Mouse (Mus musculus) midbrain, embryonic 14.5 days (tissue): ENCODE results near the gene Rap1gap. TPM values are rescaled to one million over a fixed set of nuclear protein-coding genes. Genes with fewer than 3 reads are reported as not detected.
A peak's percentile ranks its signal among the peaks of the same experiment; 100 is the strongest.

Experiments
- ATAC-seq: fragments of 200-750 bp; cut with Nextera tagmentation; 2 replicates; pipeline ENCODE4 v1.8.0; 2017; ENCODE audit warnings: moderate number of reproducible peaks, moderate library complexity; ENCODE audit not compliant: low FRiP score, low TSS enrichment
- DNase-seq: peaks from one replicate; pipeline ENCODE4 v3.0.0-alpha.2; 2015
- H3K27ac ChIP-seq: fragments of 300-500 bp; sonication (generic); replicated peaks from 2 replicates; pipeline ENCODE4 v1.5.1; 2014; ENCODE audit warnings: mild to moderate bottlenecking, low read depth, low read length, moderate library complexity
- H3K27me3 ChIP-seq: fragments of 300-500 bp; sonication (generic); 2 replicates; pipeline ENCODE4 v1.6.1; 2014; ENCODE audit warnings: low read length, control low read depth, mixed read lengths; ENCODE audit not compliant: control insufficient read depth, insufficient read depth
- H3K36me3 ChIP-seq: fragments of 300-500 bp; sonication (generic); 2 replicates; pipeline ENCODE4 v1.6.1; 2014; ENCODE audit warnings: low read length, control low read depth; ENCODE audit not compliant: control insufficient read depth, insufficient read depth
- H3K4me1 ChIP-seq: fragments of 300-500 bp; sonication (generic); 2 replicates; pipeline ENCODE4 v1.6.1; 2014; ENCODE audit warnings: mild to moderate bottlenecking, antibody characterized with exemption, low read length, control low read depth; ENCODE audit not compliant: control insufficient read depth, insufficient read depth
- H3K4me2 ChIP-seq: fragments of 300-500 bp; sonication (generic); 2 replicates; pipeline ENCODE4 v1.6.1; 2014; ENCODE audit warnings: mild to moderate bottlenecking, low read length, moderate library complexity
- H3K4me3 ChIP-seq: fragments of 300-500 bp; sonication (generic); replicated peaks from 2 replicates; pipeline ENCODE4 v1.5.1; 2014; ENCODE audit warnings: low read depth, low read length
- H3K9ac ChIP-seq: fragments of 300-500 bp; sonication (generic); replicated peaks from 2 replicates; pipeline ENCODE4 v1.6.1; 2014; ENCODE audit warnings: mild to moderate bottlenecking, low read length, moderate library complexity
- H3K9me3 ChIP-seq: fragments of 300-500 bp; sonication (generic); 2 replicates; pipeline ENCODE4 v1.6.1; 2016; ENCODE audit warnings: low read length, control low read depth, mixed read lengths; ENCODE audit not compliant: control insufficient read depth
- WGBS: fragments of 180-500 bp; shearing (Covaris S2); extraction: QIAGEN DNeasy Blood & Tissue Kit; methylation state at CpG from one replicate; pipeline ENCODE4 v1.1.7; 2014; 5-methylcytosine and 5-hydroxymethylcytosine counted together
- polyA plus RNA-seq: library from polyadenylated mRNA; unstranded; fragments of >200 nt; fragmentation: Nextera tagmentation; extraction: Ambion mirVana; gene quantifications from 2 replicates; pipeline ENCODE4 v1.2.1, GENCODE M21; 2014

The Rap1gap gene
- polyA plus RNA-seq, 1 experiment from 2014 or later, result 57.7 TPM

GRCm38 (mm10) chr4:137678568-137678967, 14.0 kb downstream of the Rap1gap start:
- Histone ChIP-seq H3K4me3 (no peak overlapping the region), H3K27me3 (no peaks in the 10 kb centered on the region; the same call in 1 of the 2 replicates), H3K4me2 (no peak overlapping the region), H3K36me3 (no peaks in the 10 kb centered on the region), H3K9me3 (no peaks in the 10 kb centered on the region), H3K27ac (no peak overlapping the region), H3K4me1 (peaks cover 23% of the 10 kb centered on the region), H3K9ac (no peak overlapping the region)
- 86% methylated on average over 9 of the region's 9 CpGs for WGBS
- ATAC-seq (no peak), DNase-seq (no peak)

DNA sequence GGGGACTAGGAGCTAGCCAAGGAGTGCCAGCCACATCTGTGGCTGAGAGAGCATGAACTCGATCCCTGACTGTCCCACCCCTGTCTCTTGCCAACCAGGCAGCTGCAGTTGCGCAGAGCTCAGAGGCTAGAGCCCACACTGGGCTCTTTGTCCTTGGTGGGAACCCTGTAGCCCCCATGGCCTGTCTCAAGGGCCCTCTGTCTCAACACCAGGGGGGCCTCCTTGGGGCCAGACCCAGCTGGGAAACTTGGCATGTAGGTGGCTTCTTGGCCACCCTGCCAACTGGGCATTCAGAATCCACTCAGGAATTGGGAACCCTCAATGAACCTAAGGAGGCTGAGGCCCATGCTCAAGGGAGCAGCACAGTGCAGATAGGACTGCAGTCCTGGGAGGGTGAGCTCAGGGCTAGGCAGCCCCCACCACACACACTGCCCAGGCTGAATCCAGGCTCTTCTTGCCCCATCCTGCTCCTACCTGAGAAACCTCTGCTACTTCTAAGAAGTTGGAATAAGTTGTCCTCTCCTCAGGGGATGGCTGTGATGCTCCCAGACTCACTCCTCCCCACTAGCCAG, 15.5 kb downstream of the Rap1gap start:
- DNase-seq (no peak), ATAC-seq (no peak)
- Histone ChIP-seq H3K27ac (peak overlapping the region; percentile 33; the same call in 1 of the 2 replicates), H3K27me3 (no peaks in the 10 kb centered on the region; the same call in 1 of the 2 replicates), H3K4me3 (no peak overlapping the region), H3K9ac (0 out of 2 replicates have a peak overlapping the region, but pooled peaks have one; percentile 14), H3K9me3 (no peaks in the 10 kb centered on the region), H3K36me3 (no peaks in the 10 kb centered on the region), H3K4me1 (peaks cover 23% of the 10 kb centered on the region), H3K4me2 (no peak overlapping the region)
- WGBS, result 83% methylated on average over 2 of the region's 2 CpGs

- WGBS, result 26% methylated on average over 7 of the region's 7 CpGs
- no peaks in the 10 kb centered on the region for H3K9me3 ChIP-seq
- no peaks in the 10 kb centered on the region; the same call in 1 of the 2 replicates for H3K27me3 ChIP-seq
- peaks cover 23% of the 10 kb centered on the region for H3K4me1 ChIP-seq
- no peaks in the 10 kb centered on the region for H3K36me3 ChIP-seq
- peak overlapping the region; percentile 33; the same call in 1 of the 2 replicates for H3K27ac ChIP-seq
- H3K4me2 ChIP-seq, result peak overlapping the region; percentile 72; the same call in 1 of the 2 replicates
- H3K9ac ChIP-seq, result peak overlapping the region; percentile 14; the same call in 1 of the 2 replicates
- H3K4me3 ChIP-seq, result no peak overlapping the region
- ATAC-seq (no peak), DNase-seq (peak; percentile 43)
Observed at GRCm38 (mm10) chr4:137680721-137681120, 16.2 kb downstream of the Rap1gap start.

DNA sequence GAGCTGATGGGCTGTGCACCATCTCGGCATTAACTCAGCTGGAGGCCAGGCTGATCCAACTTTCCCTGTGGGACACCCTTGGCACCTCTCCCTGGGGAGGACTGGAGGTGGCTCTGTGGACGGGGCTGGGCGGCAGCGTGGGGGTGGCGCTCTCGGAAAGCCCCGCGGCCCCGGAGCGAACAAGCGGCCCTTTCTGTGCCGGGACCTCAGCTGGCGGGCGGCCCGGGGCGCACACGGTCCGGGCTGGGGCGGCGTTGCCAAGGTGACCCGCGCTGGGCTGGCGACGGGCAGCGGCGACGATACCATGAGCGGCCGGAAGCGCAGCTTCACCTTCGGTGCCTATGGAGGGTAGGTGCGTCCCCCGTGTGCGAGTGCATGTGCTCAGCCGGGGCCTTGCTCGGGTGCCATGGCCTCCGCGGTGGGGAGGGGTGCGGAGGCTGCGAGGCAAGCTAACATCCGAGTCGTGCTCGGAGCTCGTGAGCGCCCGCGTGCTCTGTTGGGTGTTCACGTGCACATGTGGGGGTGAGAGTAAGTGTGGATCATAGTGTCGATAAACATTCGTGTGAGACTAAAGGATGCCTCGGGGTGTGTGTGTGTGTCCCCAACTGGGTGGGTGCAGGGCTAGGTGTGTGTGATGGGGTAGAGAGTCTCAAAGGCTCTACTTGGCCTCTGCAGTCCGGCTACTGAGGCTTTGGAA, 17.0 kb downstream of the Rap1gap start:
- 4% methylated on average over 52 of the region's 52 CpGs for WGBS
- DNase-seq (peak; percentile 78), ATAC-seq (peak; percentile 38; the same call in 1 of the 2 replicates)
- Histone ChIP-seq H3K4me2 (peak overlapping the region; percentile 72), H3K9ac (peak overlapping the region; percentile 51), H3K27ac (peak overlapping the region; percentile 33; the same call in 1 of the 2 replicates), H3K36me3 (no peaks in the 10 kb centered on the region), H3K27me3 (no peaks in the 10 kb centered on the region; the same call in 1 of the 2 replicates), H3K4me1 (peaks cover 25% of the 10 kb centered on the region), H3K9me3 (no peaks in the 10 kb centered on the region), H3K4me3 (peak overlapping the region; percentile 33)

DNA sequence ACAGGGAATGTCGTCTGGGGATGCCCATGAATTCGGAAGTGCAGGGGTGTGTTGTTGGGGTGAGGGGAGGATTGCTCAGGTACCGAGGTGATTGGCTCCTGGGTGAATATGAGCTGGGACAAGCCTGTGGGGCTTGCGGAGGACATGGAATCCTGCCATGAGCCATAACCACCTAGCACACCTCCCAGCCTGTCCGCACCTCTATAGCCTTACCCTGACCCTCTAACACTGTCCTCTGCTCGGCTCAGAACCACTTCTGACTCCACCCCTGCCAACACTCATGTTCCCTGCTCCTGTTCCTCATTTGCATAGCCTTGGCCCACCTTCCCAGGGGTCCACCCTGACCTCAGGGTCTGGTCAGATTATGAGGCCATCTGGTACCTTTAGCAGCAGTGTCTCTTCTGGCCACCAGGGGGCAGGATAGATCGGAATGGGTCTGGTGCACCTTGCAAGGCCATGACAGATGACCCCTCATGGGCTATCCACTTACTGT, 18.5 kb downstream of the Rap1gap start:
- Histone ChIP-seq H3K4me2 (no peak overlapping the region), H3K27ac (no peak overlapping the region), H3K9ac (no peak overlapping the region), H3K4me1 (peaks cover 25% of the 10 kb centered on the region), H3K4me3 (no peak overlapping the region), H3K36me3 (no peaks in the 10 kb centered on the region), H3K9me3 (no peaks in the 10 kb centered on the region), H3K27me3 (no peaks in the 10 kb centered on the region; the same call in 1 of the 2 replicates)
- WGBS, result 52% methylated on average over 7 of the region's 7 CpGs
- ATAC-seq, result no peak
- peak; percentile 62 for DNase-seq

DNA sequence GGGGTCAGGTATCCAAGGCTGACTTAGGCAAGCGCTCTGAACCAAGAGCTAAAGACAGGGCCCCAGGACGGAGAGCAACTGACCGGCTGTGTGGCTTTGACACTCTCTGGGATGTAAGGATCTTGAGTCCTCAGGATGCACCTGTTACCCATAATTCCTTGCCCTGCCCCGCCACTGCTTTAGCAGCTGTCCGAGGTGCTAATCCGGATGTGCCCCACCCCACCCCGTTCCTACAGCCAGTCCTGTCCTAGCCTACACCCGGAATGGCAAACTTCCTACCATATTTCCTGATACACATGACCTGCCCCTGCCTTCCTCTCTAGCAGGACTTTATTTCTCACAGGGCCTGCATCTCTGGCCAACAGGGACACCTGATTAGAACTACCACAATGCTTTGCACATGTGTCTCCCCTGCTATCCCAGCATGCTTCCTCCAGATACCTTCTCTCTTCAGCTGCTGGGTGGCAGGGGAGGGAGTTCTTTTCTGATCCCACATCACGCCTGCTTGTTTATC, 20.4 kb downstream of the Rap1gap start:
- Histone ChIP-seq H3K9me3 (no peaks in the 10 kb centered on the region), H3K27ac (no peak overlapping the region), H3K4me1 (peaks cover 25% of the 10 kb centered on the region), H3K9ac (no peak overlapping the region), H3K36me3 (no peaks in the 10 kb centered on the region), H3K27me3 (no peaks in the 10 kb centered on the region; the same call in 1 of the 2 replicates), H3K4me2 (no peak overlapping the region), H3K4me3 (no peak overlapping the region)
- 37% methylated on average over 9 of the region's 9 CpGs for WGBS
- ATAC-seq (no peak), DNase-seq (no peak)

- ATAC-seq, result no peak
- H3K9ac ChIP-seq, result no peak overlapping the region
Observed at GRCm38 (mm10) chr4:137686303-137686702, 21.8 kb downstream of the Rap1gap start.

GRCm38 (mm10) chr4:137687234-137687825, 22.8 kb downstream of the Rap1gap start:
- Histone ChIP-seq H3K36me3 (no peaks in the 10 kb centered on the region), H3K9ac (no peak overlapping the region), H3K27me3 (no peaks in the 10 kb centered on the region; the same call in 1 of the 2 replicates), H3K4me3 (no peak overlapping the region), H3K9me3 (no peaks in the 10 kb centered on the region), H3K4me1 (0 out of 2 replicates have a peak, but pooled peaks cover 4% of the 10 kb centered on the region), H3K4me2 (no peak overlapping the region), H3K27ac (no peak overlapping the region)
- 88% methylated on average over 14 of the region's 14 CpGs for WGBS
- DNase-seq (no peak), ATAC-seq (no peak)

More at GRCm38 (mm10) chr4:137686303-137686702, 21.8 kb downstream of the Rap1gap start:
- Histone ChIP-seq H3K4me1 (peaks cover 14% of the 10 kb centered on the region), H3K4me2 (no peak overlapping the region), H3K36me3 (no peaks in the 10 kb centered on the region), H3K9me3 (no peaks in the 10 kb centered on the region), H3K27ac (no peak overlapping the region), H3K4me3 (no peak overlapping the region), H3K27me3 (no peaks in the 10 kb centered on the region; the same call in 1 of the 2 replicates)
- DNase-seq, result peak; percentile 53
- 52% methylated on average over 5 of the region's 5 CpGs for WGBS
